Mouse (Mus musculus): ENCODE data around the gene Vmn1r3. TPM values are rescaled to one million over a fixed set of nuclear protein-coding genes. Genes with fewer than 3 reads are reported as not detected.
"Not testable (repeated sequence)": the region's sequence is repeated elsewhere in the genome, so short reads cannot be mapped to it uniquely, and the experiment has no call there.

Vmn1r3 gene
- polyA plus RNA-seq, 1 experiment: not detected

- H3K4me1 ChIP-seq (ENCODE audit: control insufficient read depth, insufficient read depth, low read length); H3K4me3 ChIP-seq (ENCODE audit: insufficient read depth, low read length); H3K27ac ChIP-seq (ENCODE audit: insufficient read depth, low read length): not testable (repeated sequence)
Measured at GRCm38 (mm10) chr4:3176195-3176594, 9.0 kb downstream of the Vmn1r3 start.

DNA sequence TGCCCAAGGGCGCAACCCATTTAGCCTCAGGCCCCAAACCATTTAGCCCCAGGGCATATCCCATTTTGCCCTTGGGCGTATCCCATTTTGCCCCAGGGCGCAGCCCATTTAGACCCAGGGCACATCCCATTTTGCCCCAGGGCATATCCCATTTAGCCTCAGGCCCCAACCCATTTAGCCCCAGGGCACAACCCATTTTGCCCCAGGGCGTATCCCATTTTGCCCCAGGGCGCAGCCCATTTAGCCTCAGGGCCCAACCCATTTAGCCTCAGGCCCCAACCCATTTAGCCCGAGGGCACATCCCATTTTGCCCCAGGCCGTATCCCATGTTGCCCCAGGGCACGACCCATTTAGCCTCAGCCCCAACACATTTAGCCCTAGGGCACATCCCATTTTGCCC is 9.4 kb downstream of the Vmn1r3 start:
- H3K4me1 ChIP-seq (ENCODE audit: control insufficient read depth, insufficient read depth, low read length): not testable (repeated sequence)

GRCm38 (mm10) chr4:3174586-3174985 is 10.6 kb downstream of the Vmn1r3 start:
- H3K4me1 ChIP-seq (ENCODE audit: control insufficient read depth, insufficient read depth, low read length); H3K4me3 ChIP-seq (ENCODE audit: insufficient read depth, low read length); H3K27ac ChIP-seq (ENCODE audit: insufficient read depth, low read length): not testable (repeated sequence)

More for the DNA sequence above, 9.4 kb downstream of the Vmn1r3 start:
- H3K4me3 ChIP-seq (ENCODE audit: insufficient read depth, low read length); H3K27ac ChIP-seq (ENCODE audit: insufficient read depth, low read length): not testable (repeated sequence)

DNA sequence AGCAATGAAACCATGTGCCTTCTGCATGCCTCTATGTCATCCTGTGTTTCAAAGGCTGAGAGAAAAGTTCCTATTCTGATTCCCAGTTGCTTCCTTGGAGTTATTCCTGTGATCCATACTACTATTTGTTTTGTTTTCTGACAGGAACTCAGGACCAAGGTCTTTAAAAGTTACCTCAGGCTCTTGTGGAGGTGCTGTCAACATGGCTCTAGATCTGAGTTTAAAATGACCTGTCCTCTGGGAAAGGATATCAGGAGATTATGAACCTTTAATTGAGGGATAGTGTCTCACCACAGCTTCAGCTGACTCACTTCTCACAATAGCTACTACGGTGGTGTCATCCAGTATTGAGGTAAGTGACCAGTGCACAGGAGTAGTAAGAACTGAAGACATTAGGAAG is 18.1 kb downstream of the Vmn1r3 start, which contains the start of gene Vmn1r2:
Gene Vmn1r2 (plus strand): TSS at position 301 of the 400 bp plus-strand sequence.
- H3K4me3 ChIP-seq (ENCODE audit: insufficient read depth, low read length); H3K4me1 ChIP-seq (ENCODE audit: control insufficient read depth, insufficient read depth, low read length); H3K27ac ChIP-seq (ENCODE audit: insufficient read depth, low read length): not testable (repeated sequence)

GRCm38 (mm10) chr4:3165046-3165445 is 20.1 kb downstream of the Vmn1r3 start:
- H3K4me1 ChIP-seq (ENCODE audit: control insufficient read depth, insufficient read depth, low read length): no peaks in the 10 kb centered on the region
- no peak for TF ChIP-seq POLR2A (IDR thresholded peaks at IDR 0.05; ENCODE audit: low read depth, low read length)
- TF ChIP-seq CTCF (IDR thresholded peaks at IDR 0.05; ENCODE audit: borderline replicate concordance, insufficient read depth, low read length): no peak
- no peak overlapping the region for H3K4me3 ChIP-seq (ENCODE audit: insufficient read depth, low read length)
- no peak overlapping the region for H3K27ac ChIP-seq (ENCODE audit: insufficient read depth, low read length)

DNA sequence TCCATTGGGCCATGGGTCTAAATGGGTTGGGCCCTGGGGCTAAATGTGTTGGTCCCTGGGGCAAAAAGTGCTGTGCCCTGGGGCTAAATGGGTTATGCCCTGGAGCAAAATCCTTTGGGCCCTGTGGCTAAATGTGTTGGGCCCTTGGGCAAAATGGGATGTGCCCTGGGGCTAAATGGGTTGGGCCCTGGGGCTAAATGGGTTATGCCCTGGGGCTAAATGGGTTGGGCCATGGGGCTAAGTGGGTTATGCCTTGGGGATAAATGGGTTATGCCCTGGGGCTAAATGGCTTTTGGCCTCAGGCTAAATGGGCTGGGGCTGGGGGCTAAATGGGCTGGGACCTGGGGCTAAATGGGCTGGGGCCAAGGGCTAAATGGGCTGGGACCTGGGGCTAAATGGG is 20.7 kb downstream of the Vmn1r3 start:
- H3K27ac ChIP-seq (ENCODE audit: insufficient read depth, low read length); H3K4me1 ChIP-seq (ENCODE audit: control insufficient read depth, insufficient read depth, low read length); H3K4me3 ChIP-seq (ENCODE audit: insufficient read depth, low read length): not testable (repeated sequence)

- H3K4me3 ChIP-seq (ENCODE audit: insufficient read depth, low read length); H3K27ac ChIP-seq (ENCODE audit: insufficient read depth, low read length); H3K4me1 ChIP-seq (ENCODE audit: control insufficient read depth, insufficient read depth, low read length): not testable (repeated sequence)
Measured at GRCm38 (mm10) chr4:3153320-3153719, 31.8 kb downstream of the Vmn1r3 start.

DNA sequence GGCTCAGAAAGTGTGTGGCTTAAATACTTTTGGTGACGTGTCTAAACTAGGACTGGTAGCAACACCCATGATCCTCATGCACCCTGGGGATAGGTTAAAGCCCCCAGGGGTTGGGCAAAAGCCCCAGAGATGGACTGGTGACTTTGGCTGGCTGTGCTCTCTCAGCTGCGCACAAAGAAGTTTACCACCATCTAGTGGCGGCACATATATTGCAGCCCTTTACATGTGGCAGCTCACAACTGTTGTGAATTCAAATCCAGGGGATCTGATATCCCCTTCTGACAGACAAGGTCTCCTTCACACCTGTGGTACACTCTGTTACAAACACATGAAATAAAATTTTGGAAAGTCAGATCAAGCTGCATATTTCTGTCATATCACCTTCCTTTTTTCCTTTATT is 37.2 kb downstream of the Vmn1r3 start:
- H3K27ac ChIP-seq (ENCODE audit: insufficient read depth, low read length); H3K4me3 ChIP-seq (ENCODE audit: insufficient read depth, low read length); H3K4me1 ChIP-seq (ENCODE audit: control insufficient read depth, insufficient read depth, low read length): not testable (repeated sequence)

Other genes starting within 250 kb of the Vmn1r3 start
- not detected in 2 replicates for gene Vmn1r2, start 18.0 kb downstream of the Vmn1r3 start, polyA plus RNA-seq (2011; ENCODE audit: insufficient read length, low read depth, missing spikeins)

Data from embryonic fibroblast, embryonic 13.5 days (primary cell).